Mouse (Mus musculus): ENCODE data around the gene Tbx2. TPM values are rescaled to one million over a fixed set of nuclear protein-coding genes. Genes with fewer than 3 reads are reported as not detected.
A peak's percentile ranks its signal among the peaks of the same experiment; 100 is the strongest.

Gene Tbx2
- total RNA-seq (2021) = 1 to 10 TPM; 3.7 to 3.9 TPM

DNA sequence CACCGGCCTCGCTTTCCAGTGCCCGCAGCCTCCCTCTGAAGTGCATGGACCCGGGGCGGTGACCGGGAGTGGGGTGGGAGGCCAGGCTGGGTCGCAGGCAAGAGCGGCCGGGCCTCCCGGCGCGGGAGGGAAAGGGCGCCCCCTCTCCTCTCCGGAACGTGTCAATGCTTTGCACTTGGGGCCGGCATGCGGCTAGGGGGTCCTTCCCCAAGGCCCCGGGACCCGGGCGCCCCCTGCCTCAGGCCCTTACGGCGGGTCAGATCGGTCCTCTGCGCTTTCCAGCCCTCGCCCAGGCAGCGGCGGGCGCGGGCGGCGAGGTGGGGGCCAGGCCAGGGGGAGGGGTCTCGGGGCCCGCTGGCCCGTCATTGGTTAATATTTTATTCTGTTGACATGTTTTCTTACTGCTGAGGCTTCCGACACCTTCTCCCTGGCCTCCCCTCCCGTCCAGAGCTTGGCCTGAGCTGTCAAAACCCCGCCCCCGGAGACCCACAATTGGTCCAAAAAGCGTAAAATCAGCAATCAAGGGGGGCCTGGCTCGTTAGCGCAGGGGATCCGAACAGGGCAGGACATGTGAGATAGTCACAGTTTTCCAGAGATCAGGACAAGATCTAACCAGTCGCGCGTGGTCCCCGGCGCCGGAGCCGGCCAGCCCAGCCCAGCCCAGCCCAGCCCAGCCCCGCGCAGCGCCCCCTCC, at the start of gene Tbx2:
Gene Tbx2, plus strand, starts transcription at position 321 of the 694 bp plus-strand sequence.
- intact Hi-C loops (cut with DNase I) = loop anchor here (5.0 kb wide), 1 partner anchor 360 kb away; no protein-coding TSS in a partner anchor
- no peak for DNase-seq

- DNase-seq = no peak
- intact Hi-C loops (cut with DNase I) = no loop called here
These were observed 46.1 kb upstream of the Tbx2 start for GRCm38 (mm10) chr11:85786113-85786718.

GRCm38 (mm10) chr11:85789750-85790149, 42.6 kb upstream of the Tbx2 start:
- intact Hi-C loops (cut with DNase I) = no loop called here

GRCm38 (mm10) chr11:85790267-85790666, 42.1 kb upstream of the Tbx2 start:
- intact Hi-C loops (cut with DNase I) = no loop called here
- DNase-seq = no peak

More at GRCm38 (mm10) chr11:85789750-85790149, 42.6 kb upstream of the Tbx2 start:
- DNase-seq = no peak

- DNase-seq = no peak
- intact Hi-C loops (cut with DNase I) = no loop called here
These were observed 41.1 kb upstream of the Tbx2 start for GRCm38 (mm10) chr11:85791212-85791611.

DNA sequence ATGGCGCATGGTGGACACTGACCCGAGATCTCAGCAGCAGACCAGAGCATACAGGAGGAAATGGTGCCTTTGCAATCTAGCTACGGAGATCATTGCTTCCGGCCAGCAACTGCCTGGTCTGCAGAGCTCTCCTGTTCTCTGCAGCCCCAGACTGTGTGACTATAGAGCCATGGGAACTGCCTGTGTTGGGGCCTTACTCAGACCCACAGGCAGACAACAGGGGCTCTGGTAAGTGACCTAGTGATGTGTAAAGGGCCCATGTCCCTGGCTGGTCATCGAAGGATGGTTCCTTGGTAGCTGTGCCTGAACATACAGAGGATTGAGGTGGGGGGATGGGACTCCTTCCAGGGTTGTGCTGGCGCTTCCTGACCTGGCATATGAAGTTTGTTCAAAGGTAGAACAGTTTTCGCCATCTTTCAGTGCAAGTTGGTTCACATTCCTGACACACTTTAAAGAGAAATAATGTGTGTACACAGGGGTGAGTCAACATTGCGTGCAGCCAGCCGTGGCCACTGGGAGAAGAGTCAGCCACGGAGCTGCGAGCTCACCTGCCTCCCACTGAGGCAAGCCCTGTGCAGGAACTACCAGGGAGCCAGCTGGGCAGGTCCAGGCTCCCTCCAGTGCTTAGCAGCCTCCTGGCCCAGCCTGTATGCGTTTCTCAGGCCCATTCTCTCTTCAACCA, 39.7 kb upstream of the Tbx2 start:
- no peak for DNase-seq
- intact Hi-C loops (cut with DNase I) = no loop called here

DNA sequence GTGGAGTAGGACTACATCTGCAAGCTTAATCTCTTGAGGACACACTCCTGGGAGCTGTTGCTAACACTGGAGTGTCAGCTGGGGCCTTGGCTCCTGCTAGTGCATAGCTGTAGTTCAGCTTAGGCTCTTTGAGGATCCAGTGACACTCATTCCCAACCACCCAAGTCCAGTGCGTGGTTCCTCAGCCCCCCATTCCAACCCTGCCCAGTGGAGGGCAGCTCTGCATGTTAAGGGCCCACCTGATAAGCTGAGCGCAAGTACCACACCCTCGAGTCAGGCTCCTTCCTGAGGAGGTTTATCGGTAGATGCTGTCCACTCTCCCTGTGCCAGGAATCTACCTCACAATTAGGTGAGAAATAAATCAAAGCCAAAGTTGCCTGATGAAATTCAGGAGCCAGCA, 32.9 kb upstream of the Tbx2 start:
- intact Hi-C loops (cut with DNase I) = no loop called here
- no peak for DNase-seq

- intact Hi-C loops (cut with DNase I) = no loop called here
- DNase-seq = no peak
These were observed 32.5 kb upstream of the Tbx2 start for GRCm38 (mm10) chr11:85799856-85800255.

DNA sequence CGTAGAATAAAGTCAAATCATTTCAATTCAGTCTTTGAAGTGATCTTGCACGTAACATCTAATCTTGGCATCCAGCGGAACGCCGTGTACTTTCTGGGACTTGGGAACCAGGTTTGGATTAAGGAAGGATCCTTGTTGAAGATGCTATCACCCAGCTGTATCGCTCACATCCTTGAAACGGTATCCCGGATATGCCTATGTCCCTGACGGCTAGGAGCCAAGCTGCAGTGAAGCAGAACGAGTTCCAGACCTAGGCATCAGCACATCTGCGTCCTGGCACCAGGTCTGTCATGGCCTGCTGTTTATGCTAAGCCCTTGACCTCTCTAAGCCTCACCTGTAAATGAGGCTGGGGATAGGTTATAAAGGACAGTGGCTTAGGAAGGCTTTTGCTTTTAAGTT, 32.0 kb upstream of the Tbx2 start:
- intact Hi-C loops (cut with DNase I) = no loop called here
- no peak for DNase-seq

DNA sequence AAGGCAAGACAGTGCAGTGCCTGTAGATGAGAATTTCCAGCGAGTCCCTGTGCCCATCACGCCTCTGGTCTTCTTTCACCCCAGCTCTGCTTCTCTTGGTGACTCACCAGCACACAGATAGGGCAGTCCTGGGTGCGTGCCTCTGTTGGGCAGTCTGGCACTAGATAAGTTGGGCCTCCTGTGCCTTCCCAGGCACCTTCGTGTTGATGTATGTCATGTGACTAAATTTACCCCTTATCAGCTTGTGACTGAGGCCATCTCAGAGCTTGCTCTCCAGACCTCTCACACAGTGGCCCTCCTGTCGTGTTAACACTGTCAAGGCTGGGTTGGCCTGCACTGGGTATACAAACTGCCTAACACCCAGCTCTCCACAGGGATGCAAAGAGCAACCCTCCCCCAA, 28.3 kb upstream of the Tbx2 start:
- DNase-seq = no peak
- intact Hi-C loops (cut with DNase I) = no loop called here

- intact Hi-C loops (cut with DNase I) = no loop called here
These were observed 26.6 kb upstream of the Tbx2 start for GRCm38 (mm10) chr11:85805779-85806178.

DNA sequence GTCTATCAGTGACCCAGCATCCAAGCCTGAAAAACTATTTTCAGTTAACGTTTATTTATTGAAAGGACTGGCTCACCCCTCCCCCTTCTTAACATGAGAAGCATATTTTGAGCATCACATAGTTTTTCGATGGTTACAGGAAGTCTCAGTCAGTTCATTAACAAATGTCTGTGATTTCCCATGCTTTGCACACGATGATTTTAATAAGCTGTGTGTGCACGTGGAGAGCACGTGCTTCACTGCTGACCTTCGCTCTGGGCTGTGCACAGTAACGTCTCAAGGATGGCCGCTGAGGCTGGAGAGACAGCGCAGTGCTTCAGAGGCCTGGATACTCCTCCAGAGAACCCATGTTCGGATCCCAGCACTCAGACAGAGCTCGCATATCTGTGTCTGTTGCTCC, 25.0 kb upstream of the Tbx2 start:
- no peak for DNase-seq
- intact Hi-C loops (cut with DNase I) = no loop called here

More at GRCm38 (mm10) chr11:85805779-85806178, 26.6 kb upstream of the Tbx2 start:
- no peak for DNase-seq

DNA sequence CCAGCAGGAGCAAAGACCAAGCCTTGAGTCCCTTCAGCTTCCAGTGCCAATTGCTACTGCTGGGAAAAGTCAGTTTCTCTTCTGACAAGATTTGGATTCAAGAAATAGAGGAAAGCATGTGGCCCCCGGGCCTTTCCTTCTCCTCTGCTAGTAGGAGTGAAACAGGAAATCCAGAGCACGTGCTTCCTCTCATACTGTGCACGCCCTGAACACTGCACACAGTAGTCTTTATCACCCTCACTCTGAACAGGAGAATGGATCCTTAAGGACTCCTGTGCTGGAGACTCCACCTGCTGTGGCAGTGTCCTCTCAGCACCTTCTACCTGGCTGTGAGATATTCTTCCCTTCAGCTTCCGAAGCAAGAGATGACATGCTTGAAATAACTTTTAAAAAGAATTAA, 21.1 kb upstream of the Tbx2 start:
- intact Hi-C loops (cut with DNase I) = no loop called here
- DNase-seq = no peak

- intact Hi-C loops (cut with DNase I) = no loop called here
These were observed 20.7 kb upstream of the Tbx2 start for GRCm38 (mm10) chr11:85811676-85812075.

DNA sequence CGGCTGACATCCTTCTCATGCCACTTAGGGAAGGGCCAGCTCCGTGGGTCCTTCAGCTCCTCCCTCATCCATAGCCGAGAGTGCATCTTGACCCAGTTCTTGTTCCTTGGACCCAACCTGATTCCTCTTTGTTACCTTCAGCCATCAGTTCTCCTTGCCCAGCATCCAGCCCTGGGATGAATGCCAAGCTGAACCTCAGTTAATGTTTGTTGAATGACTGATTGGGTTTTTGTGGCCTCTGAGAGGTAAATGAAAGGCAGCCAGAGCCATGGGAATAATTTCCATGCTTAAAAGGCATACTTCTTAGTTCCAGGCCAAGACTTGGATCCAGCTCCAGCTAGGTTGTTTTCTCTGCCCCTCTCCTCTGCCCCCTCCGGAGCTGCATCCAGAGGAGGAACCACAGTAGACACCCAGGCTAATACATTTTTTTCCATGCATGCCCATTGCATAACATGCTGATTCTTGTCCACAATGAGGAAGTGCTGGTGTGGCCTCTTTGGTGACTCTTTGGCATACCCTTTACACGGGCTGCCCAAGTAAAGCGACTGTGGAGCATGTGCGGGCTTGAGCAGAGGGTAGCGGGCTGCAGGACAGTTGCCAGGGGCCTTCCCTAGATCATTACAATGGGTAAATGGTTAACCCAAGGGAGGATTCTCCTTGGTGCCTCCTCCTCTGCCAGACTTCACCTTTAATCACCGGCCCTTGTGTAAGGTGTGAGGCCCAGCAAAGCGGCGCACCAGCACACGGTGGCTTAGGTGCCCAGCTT, 20.0 kb upstream of the Tbx2 start:
- DNase-seq = no peak
- intact Hi-C loops (cut with DNase I) = no loop called here

More at GRCm38 (mm10) chr11:85811676-85812075, 20.7 kb upstream of the Tbx2 start:
- DNase-seq = no peak

GRCm38 (mm10) chr11:85814678-85815077, 17.7 kb upstream of the Tbx2 start:
- intact Hi-C loops (cut with DNase I) = no loop called here

GRCm38 (mm10) chr11:85816471-85816870, 15.9 kb upstream of the Tbx2 start:
- no peak for DNase-seq
- intact Hi-C loops (cut with DNase I) = no loop called here

More at GRCm38 (mm10) chr11:85814678-85815077, 17.7 kb upstream of the Tbx2 start:
- DNase-seq = no peak

DNA sequence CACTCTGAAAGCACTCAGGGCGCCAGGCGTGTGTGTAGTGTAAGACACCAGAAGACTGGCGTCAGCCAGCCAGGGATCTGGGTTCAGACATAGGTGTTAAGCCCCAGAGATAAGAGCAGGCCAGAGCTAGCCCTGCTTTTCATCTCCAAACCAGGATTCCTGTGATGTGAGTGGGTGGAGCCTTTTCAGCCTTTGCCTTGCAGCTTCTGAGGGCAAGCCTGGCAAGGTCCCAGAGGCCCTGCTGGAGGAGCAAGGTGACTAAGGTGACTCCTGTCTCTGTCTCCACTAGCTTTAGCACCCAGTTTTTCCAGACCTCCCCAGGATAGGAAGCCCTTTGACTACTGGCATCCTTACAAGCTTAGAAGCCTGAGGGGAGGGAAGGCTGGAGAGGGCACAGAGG, 13.9 kb upstream of the Tbx2 start:
- intact Hi-C loops (cut with DNase I) = no loop called here
- no peak for DNase-seq

DNA sequence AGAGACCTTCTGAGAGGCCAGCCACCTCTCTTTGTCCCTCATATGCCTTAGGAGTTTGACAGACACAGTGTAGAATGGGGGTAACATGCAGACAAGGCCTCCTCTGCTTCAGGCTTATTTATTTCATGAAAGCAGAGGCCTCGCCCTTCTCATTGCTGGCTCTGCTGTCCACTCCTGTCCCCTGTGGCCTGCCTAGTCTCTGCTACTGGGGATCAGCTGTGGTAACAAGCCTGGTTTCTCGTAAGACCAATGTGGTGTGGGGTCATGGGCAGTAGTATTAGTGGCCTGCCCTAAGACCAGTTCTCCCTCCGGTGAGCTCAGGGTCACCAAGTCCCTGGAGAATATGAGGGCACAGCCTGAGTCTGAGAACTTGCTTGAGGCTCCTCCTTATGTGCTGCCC, 11.4 kb upstream of the Tbx2 start:
- intact Hi-C loops (cut with DNase I) = loop anchor here (5.0 kb wide), 1 partner anchor 294 kb away; no protein-coding TSS in a partner anchor

DNA sequence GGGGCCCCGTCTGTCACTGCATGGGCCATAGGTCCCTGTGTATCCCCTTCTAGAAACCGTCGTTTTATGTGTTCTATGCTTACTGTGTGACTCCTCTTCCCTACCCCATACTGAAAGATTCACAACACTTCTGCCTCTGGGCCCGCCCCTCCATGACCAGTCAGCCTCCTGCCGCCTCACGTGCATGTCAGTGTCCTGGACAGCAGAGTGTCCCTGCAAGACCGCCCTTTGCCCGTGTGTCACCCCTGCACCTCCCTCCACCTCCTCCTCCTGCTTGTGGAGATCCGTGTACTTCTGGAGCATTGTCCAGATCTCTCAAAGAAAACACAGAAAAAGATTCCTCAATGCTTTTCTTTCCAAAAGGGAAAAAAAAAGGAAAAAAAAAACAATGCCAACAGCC, 10.7 kb upstream of the Tbx2 start:
- intact Hi-C loops (cut with DNase I) = loop anchor here (5.0 kb wide), 1 partner anchor 294 kb away; no protein-coding TSS in a partner anchor
- no peak for DNase-seq

More for the DNA sequence above, 11.4 kb upstream of the Tbx2 start:
- no peak for DNase-seq

DNA sequence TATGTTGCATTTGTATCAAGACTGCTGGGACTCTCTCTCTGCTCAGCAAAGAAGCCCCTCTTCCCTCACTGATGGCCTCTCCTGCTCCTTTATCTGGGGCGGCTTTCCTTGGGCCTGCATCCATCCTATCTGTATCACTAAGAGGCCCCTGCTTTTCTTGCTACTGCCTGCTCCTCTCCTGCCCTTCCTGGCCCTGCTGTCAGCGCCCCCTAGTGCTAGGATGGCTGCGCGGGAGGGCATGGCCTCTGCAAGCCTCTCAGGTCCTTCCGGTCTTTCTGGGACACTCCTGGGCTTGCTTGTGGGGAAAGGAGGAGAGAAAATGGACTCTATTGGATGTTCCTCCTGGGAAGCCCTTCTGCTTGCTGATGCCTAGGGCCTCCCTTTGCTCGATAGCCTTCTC, 9.2 kb upstream of the Tbx2 start:
- DNase-seq = peak; percentile 86
- intact Hi-C loops (cut with DNase I) = loop anchor here (5.0 kb wide), 1 partner anchor 296 kb away; no protein-coding TSS in a partner anchor
